Mouse (Mus musculus) midbrain, embryonic 13.5 days (tissue): ENCODE data around the gene Gimap7. TPM values are rescaled to one million over a fixed set of nuclear protein-coding genes. Genes with fewer than 3 reads are reported as not detected.

Source experiments
- ATAC-seq: fragments of 200-750 bp; cut with Nextera tagmentation; 2 replicates; pipeline ENCODE4 v1.8.0; 2017; ENCODE audit warnings: mild to moderate bottlenecking, moderate TSS enrichment, moderate library complexity
- H3K27ac ChIP-seq: fragments of 300-500 bp; sonication (generic); 2 replicates; pipeline ENCODE4 v1.5.1; 2015; ENCODE audit warnings: inconsistent platforms, mild to moderate bottlenecking, moderate library complexity
- H3K27me3 ChIP-seq: fragments of 300-500 bp; sonication (generic); 2 replicates; pipeline ENCODE4 v1.6.1; 2015; ENCODE audit warnings: mild to moderate bottlenecking, inconsistent platforms
- H3K36me3 ChIP-seq: fragments of 300-500 bp; sonication (generic); 2 replicates; pipeline ENCODE4 v1.6.1; 2015; ENCODE audit warnings: mild to moderate bottlenecking, inconsistent platforms
- H3K4me1 ChIP-seq: fragments of 300-500 bp; sonication (generic); replicated peaks from 2 replicates; pipeline ENCODE4 v1.6.1; 2015; ENCODE audit warnings: inconsistent platforms
- H3K4me2 ChIP-seq: fragments of 300-500 bp; sonication (generic); replicated peaks from 2 replicates; pipeline ENCODE4 v1.6.1; 2015; ENCODE audit warnings: moderate library complexity, mild to moderate bottlenecking, inconsistent platforms
- H3K4me3 ChIP-seq: fragments of 300-500 bp; sonication (generic); replicated peaks from 2 replicates; pipeline ENCODE4 v1.5.1; 2015; ENCODE audit warnings: mild to moderate bottlenecking, inconsistent platforms
- H3K9ac ChIP-seq: fragments of 300-500 bp; sonication (generic); replicated peaks from 2 replicates; pipeline ENCODE4 v1.6.1; 2015; ENCODE audit warnings: mild to moderate bottlenecking, inconsistent platforms
- H3K9me3 ChIP-seq: fragments of 300-500 bp; sonication (generic); 2 replicates; pipeline ENCODE4 v1.6.1; 2016; ENCODE audit warnings: mild to moderate bottlenecking, inconsistent platforms
- whole genome bisulfite sequencing: fragments of 180-500 bp; shearing (Covaris S2); methylation state at CpG from one replicate; pipeline ENCODE4 v1.1.7; 2015; 5-methylcytosine and 5-hydroxymethylcytosine counted together
- polyA plus RNA-seq: library from polyadenylated mRNA; unstranded; fragments of >200 nt; fragmentation: Nextera tagmentation; extraction: Ambion mirVana; gene quantifications from 2 replicates; pipeline ENCODE4 v1.2.1, GENCODE M21; 2015

Gene Gimap7
- polyA plus RNA-seq: not detected in 2 replicates

DNA sequence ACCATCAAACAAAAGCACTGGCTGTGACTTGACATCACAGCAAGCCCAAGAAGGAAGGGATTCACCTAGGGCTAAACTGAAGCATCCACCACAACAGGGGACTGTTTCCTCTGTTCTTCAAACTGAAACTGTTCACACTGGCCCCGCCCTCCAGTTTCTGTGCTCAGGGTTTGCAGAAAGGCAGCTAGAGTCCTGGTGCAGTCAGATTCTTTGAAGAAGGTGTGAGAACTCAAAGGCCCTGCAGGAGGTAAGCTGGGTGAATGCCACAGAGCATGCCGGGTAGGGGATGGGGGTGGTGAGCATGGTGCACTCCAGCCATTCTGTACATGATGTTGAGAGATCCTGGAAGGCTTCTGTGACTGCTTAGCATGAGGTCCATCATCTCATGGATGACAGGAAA, at the start of gene Gimap7, which contains the start of gene Gm28053:
TSS of gene Gimap7 (plus strand) at position 167 of the 400 bp plus-strand sequence.
TSS of gene Gm28053 (plus strand) at position 153 of the 400 bp plus-strand sequence.
- no peak within 1 kb of the TSS for H3K9ac ChIP-seq
- H3K36me3 ChIP-seq: no peaks in the 10 kb centered on the region
- H3K4me2 ChIP-seq: no peak within 1 kb of the TSS
- H3K27me3 ChIP-seq: no peaks in the 10 kb centered on the region
- 49% methylated on average over 2 of the region's 2 CpGs for WGBS
- no peak within 1 kb of the TSS for H3K27ac ChIP-seq
- H3K4me1 ChIP-seq: no peaks in the 10 kb centered on the region
- no peak for ATAC-seq
- H3K4me3 ChIP-seq: no peak within 1 kb of the TSS
- no peaks in the 10 kb centered on the region for H3K9me3 ChIP-seq

DNA sequence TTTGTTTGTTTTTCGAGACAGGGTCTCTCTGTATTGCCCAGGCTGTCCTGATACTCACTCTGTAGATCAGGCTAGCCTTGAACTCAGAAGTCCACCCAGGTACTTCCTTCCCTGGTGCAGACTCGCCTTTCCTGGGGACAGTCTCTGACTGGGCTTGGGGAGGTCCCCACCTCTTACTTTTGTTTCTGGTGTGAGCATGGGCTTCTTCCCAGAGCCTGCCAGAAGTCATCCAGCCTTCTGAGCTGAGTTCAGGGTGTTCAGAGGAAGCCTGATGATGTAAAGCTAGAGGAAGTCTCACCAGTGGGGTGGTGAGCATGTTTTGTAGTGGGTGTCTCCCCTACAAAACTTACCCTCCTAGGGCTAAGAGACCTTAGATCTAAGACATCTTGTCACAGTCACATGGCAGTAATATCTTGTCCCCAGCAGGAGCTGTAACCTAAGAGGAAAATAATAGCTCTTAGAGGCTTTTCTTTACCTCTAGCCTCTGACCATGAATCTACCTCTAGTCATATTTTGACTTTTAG, 48.9 kb upstream of the Gimap7 start:
- ATAC-seq: no peak
- WGBS: 66% methylated on average over 2 of the region's 2 CpGs
- H3K9ac ChIP-seq: no peak overlapping the region

DNA sequence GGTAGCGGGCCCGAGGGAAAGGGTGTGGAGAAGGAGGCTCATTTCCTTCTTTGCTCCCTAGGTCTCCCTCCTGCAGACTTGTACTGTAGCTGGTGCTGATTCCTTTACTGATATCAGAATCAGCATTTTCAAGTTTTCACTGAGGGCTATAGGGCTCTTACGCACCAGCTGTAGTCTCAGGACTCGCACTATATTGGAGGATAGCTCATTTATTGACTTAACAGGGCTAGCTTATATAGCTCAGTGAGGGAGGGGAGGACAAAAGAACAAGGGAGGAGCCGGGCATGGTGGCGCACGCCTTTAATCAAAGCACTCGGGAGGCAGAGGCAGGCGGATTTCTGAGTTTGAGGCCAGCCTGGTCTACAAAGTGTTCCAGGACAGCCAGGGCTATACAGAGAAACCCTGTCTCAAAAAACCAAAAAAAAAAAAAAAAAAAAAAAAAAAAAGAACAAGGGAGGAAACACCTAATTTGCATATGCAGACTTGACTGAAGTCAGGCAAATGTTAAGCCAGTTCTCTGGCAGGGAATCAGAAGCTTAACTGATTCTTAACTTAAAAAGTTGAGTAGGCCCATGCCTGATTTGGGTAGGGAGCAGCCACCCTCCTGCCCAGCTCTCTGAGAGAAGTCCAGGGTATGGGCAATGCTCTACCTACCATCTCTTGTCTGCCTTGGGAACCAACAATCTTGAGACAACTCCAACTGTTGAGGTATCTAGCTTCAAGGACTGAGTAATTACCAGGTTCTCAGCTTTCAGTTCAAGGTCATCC, 43.9 kb upstream of the Gimap7 start:
- H3K4me1 ChIP-seq: peaks cover 9% of the 10 kb centered on the region; the same call in 1 of the 2 replicates
- no peak overlapping the region for H3K9ac ChIP-seq
- no peaks in the 10 kb centered on the region for H3K9me3 ChIP-seq
- no peak overlapping the region for H3K27ac ChIP-seq
- H3K27me3 ChIP-seq: no peaks in the 10 kb centered on the region
- no peak for ATAC-seq
- 94% methylated on average over 9 of the region's 9 CpGs for WGBS
- H3K4me2 ChIP-seq: no peak overlapping the region
- no peak overlapping the region for H3K4me3 ChIP-seq
- no peaks in the 10 kb centered on the region for H3K36me3 ChIP-seq

More for the DNA sequence above, 48.9 kb upstream of the Gimap7 start:
- Histone ChIP-seq H3K36me3 (no peaks in the 10 kb centered on the region), H3K27me3 (no peaks in the 10 kb centered on the region), H3K27ac (no peak overlapping the region), H3K4me3 (no peak overlapping the region), H3K4me2 (no peak overlapping the region), H3K9me3 (no peaks in the 10 kb centered on the region), H3K4me1 (no peaks in the 10 kb centered on the region)

DNA sequence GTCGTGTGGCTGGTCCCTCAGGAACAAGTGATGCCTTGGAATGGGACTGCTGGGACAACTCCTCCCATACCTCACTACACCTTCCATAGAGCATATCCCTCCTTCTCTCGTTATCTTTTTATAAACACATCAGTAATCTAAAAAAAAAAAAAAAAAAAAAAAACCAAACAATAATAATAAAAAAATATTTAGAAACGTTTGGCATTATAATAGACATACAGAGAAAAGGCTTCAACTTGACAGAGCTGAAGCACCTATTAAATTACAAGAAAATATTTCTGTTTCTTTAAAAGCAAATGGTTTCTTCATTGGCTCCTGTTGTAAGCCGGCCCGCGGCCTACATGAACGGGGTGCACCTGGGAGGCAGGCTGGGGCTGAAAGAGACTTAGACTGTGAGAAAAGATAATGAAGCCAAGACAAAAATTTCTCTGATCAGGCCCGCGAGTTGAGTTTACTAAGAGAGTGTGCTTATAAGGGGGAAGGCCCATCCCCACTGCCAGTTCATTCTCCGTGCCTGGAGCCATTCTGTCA, 43.0 kb upstream of the Gimap7 start:
- Histone ChIP-seq H3K4me2 (peak overlapping the region; percentile 23; the same call in 1 of the 2 replicates), H3K4me1 (peaks cover 9% of the 10 kb centered on the region; the same call in 1 of the 2 replicates), H3K27me3 (no peaks in the 10 kb centered on the region), H3K27ac (no peak overlapping the region), H3K9ac (no peak overlapping the region), H3K36me3 (no peaks in the 10 kb centered on the region), H3K4me3 (no peak overlapping the region), H3K9me3 (no peaks in the 10 kb centered on the region)
- no peak for ATAC-seq
- WGBS: 48% methylated on average over 10 of the region's 10 CpGs

DNA sequence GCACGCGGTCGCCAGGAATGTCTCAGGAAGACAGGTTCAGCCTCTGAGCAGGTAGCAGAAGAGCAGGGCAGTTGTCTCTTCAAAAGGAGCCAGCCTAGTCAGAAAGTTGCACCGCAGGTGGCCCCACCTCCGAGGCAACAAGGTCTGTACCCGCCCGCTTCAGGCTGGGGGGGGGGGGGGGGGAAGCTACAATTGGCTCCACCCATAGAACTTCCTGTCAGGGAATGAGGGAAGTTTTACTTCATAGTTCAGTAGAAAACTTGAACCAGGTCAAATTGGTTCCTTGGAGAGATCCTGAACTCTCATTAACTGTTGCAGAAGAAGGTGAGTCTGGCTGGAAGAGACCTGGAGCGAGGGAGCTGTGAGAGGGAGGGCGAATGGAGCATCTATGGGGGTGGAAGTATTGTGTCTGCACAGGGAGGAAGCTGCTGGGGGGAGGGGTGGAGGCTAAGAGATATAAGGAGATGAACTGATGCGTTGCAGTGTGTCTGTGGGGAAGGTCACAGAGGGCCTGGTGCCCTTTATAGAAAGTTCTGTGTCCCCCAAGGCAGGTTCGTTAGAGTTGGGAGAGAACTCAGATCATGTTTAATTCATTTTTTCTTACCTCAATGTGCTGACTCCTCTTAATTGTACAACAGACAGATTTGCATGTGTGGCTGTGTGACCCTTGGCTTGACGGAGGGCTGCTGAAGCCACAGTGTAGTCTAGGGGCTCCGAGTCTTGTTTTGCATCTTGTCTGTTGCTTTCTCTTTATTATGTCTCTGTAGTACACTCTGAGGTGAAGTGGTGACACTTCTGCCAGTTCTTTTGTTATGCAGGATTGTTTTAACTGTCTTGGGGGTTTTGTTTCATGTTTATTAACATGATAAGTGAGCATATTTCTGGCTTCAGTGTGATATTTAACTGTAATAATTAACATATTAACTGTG, 42.2 kb upstream of the Gimap7 start, which contains the start of gene Gimap9:
TSS of gene Gimap9 (plus strand) at position 199 of the 929 bp plus-strand sequence.
- Histone ChIP-seq H3K9ac (no peak within 1 kb of the TSS), H3K4me3 (no peak within 1 kb of the TSS)

DNA sequence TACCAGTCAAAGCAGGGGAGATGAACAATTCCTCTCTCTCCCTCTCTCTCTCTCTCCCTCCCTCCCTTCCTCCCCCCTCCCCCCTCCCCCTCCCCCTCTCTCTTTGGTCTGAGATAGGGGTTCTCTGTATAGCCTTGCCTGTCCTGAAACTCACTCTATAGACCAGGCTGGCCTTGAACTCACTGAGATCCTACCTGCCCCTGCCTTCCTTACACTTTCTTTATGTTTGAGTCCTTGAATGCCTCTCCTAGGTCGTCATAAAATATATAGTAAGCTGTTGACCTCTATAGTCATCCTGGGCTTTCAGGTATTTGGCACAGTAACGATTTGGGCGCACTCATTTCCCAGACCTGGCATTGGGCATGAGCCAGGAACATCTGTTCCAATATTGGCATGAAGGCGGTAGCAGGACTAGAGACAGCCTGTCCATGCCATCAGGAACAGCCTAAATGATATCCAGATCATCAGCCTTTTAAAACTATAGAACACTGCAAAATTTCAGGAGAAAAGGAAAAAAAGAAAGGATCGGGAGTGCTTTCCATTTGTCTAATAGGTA, 41.5 kb upstream of the Gimap7 start:
- no peak for ATAC-seq
- Histone ChIP-seq H3K36me3 (no peaks in the 10 kb centered on the region), H3K4me1 (peaks cover 9% of the 10 kb centered on the region; the same call in 1 of the 2 replicates), H3K4me3 (no peak overlapping the region), H3K27me3 (no peaks in the 10 kb centered on the region), H3K27ac (no peak overlapping the region), H3K9me3 (no peaks in the 10 kb centered on the region), H3K4me2 (no peak overlapping the region), H3K9ac (no peak overlapping the region)
- 84% methylated on average over 5 of the region's 5 CpGs for WGBS

More for the DNA sequence above, 42.2 kb upstream of the Gimap7 start, which contains the start of gene Gimap9:
- ATAC-seq: no peak
- H3K36me3 ChIP-seq: no peaks in the 10 kb centered on the region
- H3K4me2 ChIP-seq: peak within 1 kb of the TSS; percentile 23; the same call in 1 of the 2 replicates
- H3K27me3 ChIP-seq: no peaks in the 10 kb centered on the region
- no peaks in the 10 kb centered on the region for H3K9me3 ChIP-seq
- H3K27ac ChIP-seq: no peak within 1 kb of the TSS
- 20% methylated on average over 13 of the region's 13 CpGs for WGBS
- peaks cover 9% of the 10 kb centered on the region; the same call in 1 of the 2 replicates for H3K4me1 ChIP-seq

DNA sequence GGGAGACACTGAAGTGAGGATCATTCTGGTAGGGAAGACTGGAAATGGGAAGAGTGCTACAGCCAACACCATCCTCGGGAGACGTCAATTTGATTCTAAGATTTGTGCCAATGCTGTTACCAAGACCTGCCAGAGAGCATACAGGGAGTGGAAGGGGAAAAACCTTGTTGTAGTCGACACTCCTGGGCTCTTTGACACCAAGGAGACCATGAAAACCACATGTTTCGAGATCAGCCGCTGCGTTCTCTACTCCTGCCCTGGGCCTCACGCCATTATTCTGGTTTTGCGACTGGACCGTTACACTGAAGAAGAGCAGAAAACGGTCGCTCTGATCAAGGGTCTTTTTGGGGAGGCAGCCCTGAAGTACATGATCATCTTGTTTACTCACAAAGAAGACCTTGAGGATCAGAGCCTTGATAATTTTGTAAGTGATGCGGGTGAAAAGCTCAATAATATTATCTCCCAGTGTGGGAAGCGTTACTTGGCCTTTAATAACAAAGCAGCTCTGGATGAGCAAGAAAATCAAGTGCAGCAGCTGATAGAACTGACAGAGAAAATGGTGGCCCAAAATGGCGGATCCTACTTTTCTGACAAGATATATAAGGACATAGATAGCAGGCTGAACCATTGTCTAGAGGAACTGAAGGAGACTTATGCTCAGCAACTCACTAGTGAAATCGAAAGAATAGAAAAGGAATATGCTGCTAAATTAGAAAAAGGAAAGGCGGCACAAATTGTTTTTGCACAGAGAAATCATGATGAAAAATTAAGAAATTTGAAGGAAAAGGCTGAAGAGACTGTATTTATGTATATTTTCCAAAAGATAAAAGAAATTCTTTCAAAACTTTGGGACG, 40.7 kb upstream of the Gimap7 start:
- Histone ChIP-seq H3K4me2 (no peak overlapping the region), H3K4me1 (peaks cover 9% of the 10 kb centered on the region; the same call in 1 of the 2 replicates), H3K9ac (no peak overlapping the region), H3K9me3 (no peaks in the 10 kb centered on the region), H3K4me3 (no peak overlapping the region), H3K27ac (no peak overlapping the region), H3K27me3 (no peaks in the 10 kb centered on the region), H3K36me3 (no peaks in the 10 kb centered on the region)
- ATAC-seq: no peak
- WGBS: 94% methylated on average over 17 of the region's 17 CpGs

DNA sequence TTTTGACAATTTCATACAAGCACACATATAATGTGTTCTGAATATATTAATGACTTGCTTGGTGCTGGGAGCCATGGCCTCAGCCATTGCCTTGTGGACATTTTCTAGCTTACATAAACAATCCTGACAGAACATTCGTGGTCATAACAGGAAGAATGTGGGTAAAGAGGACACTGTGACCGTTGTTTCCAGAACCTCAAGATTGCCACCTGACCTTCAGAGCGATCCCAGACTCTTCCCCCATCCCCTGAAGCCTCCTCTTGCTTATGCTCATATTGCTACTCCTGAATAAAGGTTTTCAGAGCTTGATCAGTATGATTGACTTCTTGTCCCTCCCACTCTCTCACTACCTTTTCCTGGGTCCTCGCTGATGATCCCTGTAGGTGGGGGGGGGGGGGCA, 40.0 kb upstream of the Gimap7 start:
- Histone ChIP-seq H3K27ac (no peak overlapping the region), H3K9me3 (no peaks in the 10 kb centered on the region), H3K4me1 (peaks cover 9% of the 10 kb centered on the region; the same call in 1 of the 2 replicates), H3K27me3 (no peaks in the 10 kb centered on the region), H3K36me3 (no peaks in the 10 kb centered on the region), H3K9ac (no peak overlapping the region), H3K4me3 (no peak overlapping the region), H3K4me2 (no peak overlapping the region)
- no peak for ATAC-seq
- 86% methylated on average over 4 of the region's 4 CpGs for WGBS

DNA sequence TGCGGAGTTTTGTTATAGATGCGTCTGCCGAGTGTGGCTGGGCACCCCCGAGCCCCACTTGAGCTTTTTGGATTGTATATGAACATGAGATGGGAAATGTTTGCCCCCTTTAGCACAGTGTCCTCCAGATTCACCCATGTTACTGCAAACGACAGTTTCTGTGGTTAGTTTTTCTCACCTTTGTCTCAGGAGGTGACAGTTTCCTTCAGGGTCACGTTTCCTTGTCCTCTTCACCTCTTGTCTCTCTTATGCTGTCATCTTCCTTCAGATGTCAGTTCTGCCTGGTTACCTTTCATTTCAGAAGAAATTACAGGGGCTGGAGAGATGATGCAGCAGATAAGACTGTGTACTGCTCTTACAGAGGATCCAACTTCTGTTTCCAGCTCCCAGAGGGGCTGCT, 38.7 kb upstream of the Gimap7 start:
- H3K4me2 ChIP-seq: no peak overlapping the region
- no peak overlapping the region for H3K9ac ChIP-seq
- no peak overlapping the region for H3K4me3 ChIP-seq
- H3K36me3 ChIP-seq: no peaks in the 10 kb centered on the region
- 86% methylated on average over 6 of the region's 6 CpGs for WGBS
- H3K27me3 ChIP-seq: no peaks in the 10 kb centered on the region
- H3K4me1 ChIP-seq: peaks cover 9% of the 10 kb centered on the region; the same call in 1 of the 2 replicates
- no peak overlapping the region for H3K27ac ChIP-seq
- no peak for ATAC-seq
- no peaks in the 10 kb centered on the region for H3K9me3 ChIP-seq

DNA sequence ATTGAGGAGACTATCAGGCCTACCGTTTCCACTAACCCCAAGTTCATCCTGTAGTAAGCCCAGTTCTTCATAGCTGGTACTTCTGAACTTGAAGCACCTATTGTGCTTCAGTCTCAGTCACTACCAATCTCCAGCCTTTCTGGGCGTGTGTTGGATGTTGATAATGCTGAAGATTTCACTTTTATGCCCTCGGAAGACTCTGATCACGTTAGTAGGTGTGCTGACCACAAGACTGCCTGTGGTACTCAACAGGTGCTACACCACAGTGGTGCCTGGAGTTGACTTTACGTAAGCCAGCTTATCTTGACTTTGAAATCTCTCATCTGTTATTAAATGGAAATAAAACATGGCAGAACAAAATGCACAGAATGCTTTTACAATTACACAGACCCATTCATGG, 38.0 kb upstream of the Gimap7 start:
- no peaks in the 10 kb centered on the region for H3K27me3 ChIP-seq
- no peak overlapping the region for H3K9ac ChIP-seq
- peaks cover 9% of the 10 kb centered on the region; the same call in 1 of the 2 replicates for H3K4me1 ChIP-seq
- WGBS: 80% methylated on average over 5 of the region's 5 CpGs
- no peak overlapping the region for H3K27ac ChIP-seq
- H3K4me3 ChIP-seq: no peak overlapping the region
- ATAC-seq: no peak
- H3K9me3 ChIP-seq: no peaks in the 10 kb centered on the region
- no peaks in the 10 kb centered on the region for H3K36me3 ChIP-seq
- no peak overlapping the region for H3K4me2 ChIP-seq
